15 mouse cellular contexts compared by ENCODE assay signal in genomic region chr11:118861801-118862431, GRCm38 (mm10). TPM values are rescaled to one million over a fixed set of nuclear protein-coding genes. Genes with fewer than 3 reads are reported as not detected.
DNase-seq lines count a peak whose midpoint lies in the region; ATAC-seq and TF ChIP-seq lines count a peak whose summit lies in the region.
"Had no signal": no experiment of that assay in that cellular context is flagged by ENCODE, and none has a peak within 500 bp of the region (broad histone marks: within the 10 kb centered on the region; RNA-seq: fewer than 3 reads in every experiment).

No protein-coding gene starts in this region.

- intact Hi-C loops in left cerebral cortex, postnatal 25 days (cut with DNase I), result loop anchor here (1.0 kb wide), 1 partner anchor 69 kb away; no protein-coding TSS in a partner anchor

- DNase-seq in hindbrain, embryonic 14.5 days (ENCODE audit: low spot score), result no peak
- DNase-seq in cerebellum, postnatal 14 days, result peak; percentile 78 to 84
- DNase-seq in kidney, postnatal 25 days, result peak; percentile 12 to 69
- peak; percentile 75 to 86 for DNase-seq in left cerebral cortex, postnatal 25 days (ENCODE audit: low spot score in 2 of 2)
- DNase-seq in spleen, postnatal 14 days (ENCODE audit: low spot score in 2 of 2), result no peak
- no peak for DNase-seq in gastrocnemius, postnatal 25 days
- DNase-seq: adrenal gland, adult 8-10 months; gastrocnemius, postnatal 10 days; lung, postnatal 14 days had no signal

- no peak overlapping the region for H3K4me2 ChIP-seq in hindbrain, embryonic 16.5 days (ENCODE audit: low read length)
- H3K4me2 ChIP-seq in hindbrain, embryonic 14.5 days (replicated peaks), result no peak overlapping the region
- no peak overlapping the region for H3K4me2 ChIP-seq in intestine, postnatal 0 days (replicated peaks; ENCODE audit: low read depth)
- H3K4me2 ChIP-seq: heart, embryonic 15.5 days; liver, embryonic 11.5 days had no signal

- TF ChIP-seq CTCF in intestine, postnatal 0 days (IDR thresholded peaks at IDR 0.05; ENCODE audit: low read depth), result no peak

- H3K27ac ChIP-seq in hindbrain, embryonic 16.5 days (ENCODE audit: low read depth, low read length), result peak overlapping the region; percentile 13; the same call in 1 of the 2 replicates
- H3K27ac ChIP-seq in hindbrain, embryonic 14.5 days, result no peak overlapping the region
- no peak overlapping the region for H3K27ac ChIP-seq in intestine, postnatal 0 days (ENCODE audit: low read depth, low read length)
- H3K27ac ChIP-seq: heart, embryonic 15.5 days had no signal

- H3K27me3 ChIP-seq in hindbrain, embryonic 16.5 days (replicated peaks; ENCODE audit: control insufficient read depth, insufficient read depth, low read length), result no peaks in the 10 kb centered on the region
- H3K27me3 ChIP-seq in hindbrain, embryonic 14.5 days (ENCODE audit: control insufficient read depth, insufficient read depth, low read length), result no peaks in the 10 kb centered on the region
- no peaks in the 10 kb centered on the region for H3K27me3 ChIP-seq in intestine, postnatal 0 days (replicated peaks; ENCODE audit: control insufficient read depth, insufficient read depth, low read length)

- WGBS in hindbrain, embryonic 16.5 days, result 77% methylated on average over 15 of the region's 15 CpGs
- 81% methylated on average over 15 of the region's 15 CpGs for WGBS in hindbrain, embryonic 14.5 days
- WGBS in intestine, postnatal 0 days, result 79% methylated on average over 15 of the region's 15 CpGs

- ATAC-seq in hindbrain, embryonic 16.5 days, result no peak
- ATAC-seq in hindbrain, embryonic 14.5 days (ENCODE audit: low FRiP score), result no peak
- no peak for ATAC-seq in intestine, postnatal 0 days
- ATAC-seq: intestine, embryonic 16.5 days; Patski had no signal

- no peak overlapping the region for H3K4me3 ChIP-seq in hindbrain, embryonic 16.5 days (ENCODE audit: low read length)
- no peak overlapping the region for H3K4me3 ChIP-seq in hindbrain, embryonic 14.5 days (replicated peaks; ENCODE audit: low read length)
- no peak overlapping the region for H3K4me3 ChIP-seq in intestine, postnatal 0 days (ENCODE audit: low read depth, low read length)
- H3K4me3 ChIP-seq: heart, embryonic 15.5 days had no signal

- no peaks in the 10 kb centered on the region for H3K9me3 ChIP-seq in hindbrain, embryonic 16.5 days (ENCODE audit: control insufficient read depth, low read length)
- no peaks in the 10 kb centered on the region for H3K9me3 ChIP-seq in hindbrain, embryonic 14.5 days (ENCODE audit: control insufficient read depth, low read length)
- H3K9me3 ChIP-seq in intestine, postnatal 0 days (ENCODE audit: control insufficient read depth), result no peaks in the 10 kb centered on the region
- H3K9me3 ChIP-seq: heart, embryonic 15.5 days had no signal

- H3K36me3 ChIP-seq in hindbrain, embryonic 16.5 days (ENCODE audit: control insufficient read depth, insufficient read depth, low read length), result no peaks in the 10 kb centered on the region
- H3K36me3 ChIP-seq in hindbrain, embryonic 14.5 days (replicated peaks; ENCODE audit: control insufficient read depth, insufficient read depth), result no peaks in the 10 kb centered on the region
- no peaks in the 10 kb centered on the region for H3K36me3 ChIP-seq in intestine, postnatal 0 days (ENCODE audit: control insufficient read depth, insufficient read depth)
- H3K36me3 ChIP-seq: heart, embryonic 15.5 days had no signal

- H3K4me1 ChIP-seq in hindbrain, embryonic 16.5 days (ENCODE audit: control insufficient read depth, insufficient read depth, low read depth, low read length), result peaks cover 18% of the 10 kb centered on the region
- H3K4me1 ChIP-seq in hindbrain, embryonic 14.5 days (replicated peaks; ENCODE audit: control insufficient read depth, insufficient read depth, low read length), result peaks cover 13% of the 10 kb centered on the region
- no peaks in the 10 kb centered on the region for H3K4me1 ChIP-seq in intestine, postnatal 0 days (replicated peaks; ENCODE audit: control insufficient read depth, insufficient read depth, low read length)
- H3K4me1 ChIP-seq: heart, embryonic 15.5 days had no signal

- H3K9ac ChIP-seq in hindbrain, embryonic 16.5 days (ENCODE audit: low read depth, low read length), result no peak overlapping the region
- no peak overlapping the region for H3K9ac ChIP-seq in hindbrain, embryonic 14.5 days
- H3K9ac ChIP-seq in intestine, postnatal 0 days (ENCODE audit: low read depth, low read length), result no peak overlapping the region
- H3K9ac ChIP-seq: heart, embryonic 15.5 days had no signal

RNA-seq across cellular contexts. Expression of gene Rbfox3, which starts 49.5 kb away (rescaled TPM):
- polyA plus RNA-seq in hindbrain, embryonic 16.5 days (2015; fragmentation: Nextera tagmentation; extraction: Ambion mirVana), result 68.4 and 69.4 TPM in 2 replicates
- polyA plus RNA-seq in hindbrain, embryonic 14.5 days (2014; fragmentation: Nextera tagmentation; extraction: Ambion mirVana), result 64.7 and 69.3 TPM in 2 replicates
- 100 to 1,000 TPM; 328 to 335 TPM for total RNA-seq in left cerebral cortex, postnatal 25 days (2021)
- 1.2 and 1.3 TPM in 2 replicates for polyA plus RNA-seq in intestine, postnatal 0 days (2015; fragmentation: Nextera tagmentation; extraction: Ambion mirVana)
- under 1 TPM; 0.16 to 0.28 TPM for total RNA-seq in gastrocnemius, postnatal 25 days (2021)
- polyA plus RNA-seq: Patski had no signal

Comparison
In these comparisons a context has a peak if more than half of its experiments do, and no peak if none do; other contexts are left out.
1. DNase-seq: peak in cerebellum, postnatal 14 days (2 of 2), kidney, postnatal 25 days (2 of 2) and left cerebral cortex, postnatal 25 days (2 of 2); none in hindbrain, embryonic 14.5 days (single experiment), spleen, postnatal 14 days (0 of 2) and gastrocnemius, postnatal 25 days (single experiment).
2. RNA of gene Rbfox3, which starts 49.5 kb away (polyA plus RNA-seq): 68.4 to 69.4 TPM in hindbrain, embryonic 16.5 days and 64.7 to 69.3 TPM in hindbrain, embryonic 14.5 days; 1.2 to 1.3 TPM in intestine, postnatal 0 days; every median in the first group is over 10 times any median in the second.